Mouse (Mus musculus) liver, adult (tissue): ENCODE measurements around the gene Cdh5.

ENCODE experiments used
- GATA4 ChIP-seq: IDR thresholded peaks from 2 replicates; pipeline ENCODE4 v1.6.1; 2014; ENCODE audit warnings: mild to moderate bottlenecking, low read length; ENCODE audit not compliant: insufficient replicate concordance

The Cdh5 gene

GRCm38 (mm10) chr8:104101415-104101814, at the start of gene Cdh5:
Gene Cdh5 (plus strand): TSS chr8:104101625.
- peak; percentile 79; the same call in 1 of the 2 replicates for TF ChIP-seq GATA4

- TF ChIP-seq GATA4, result no peak
Observed at GRCm38 (mm10) chr8:104059922-104060321, 41.5 kb upstream of the Cdh5 start.

GRCm38 (mm10) chr8:104060446-104060845, 41.0 kb upstream of the Cdh5 start:
- TF ChIP-seq GATA4, result no peak

GRCm38 (mm10) chr8:104061048-104061988, 40.1 kb upstream of the Cdh5 start:
- TF ChIP-seq GATA4, result no peak

- TF ChIP-seq GATA4, result no peak
Observed at GRCm38 (mm10) chr8:104061989-104062820, 39.2 kb upstream of the Cdh5 start.

GRCm38 (mm10) chr8:104065223-104065622, 36.2 kb upstream of the Cdh5 start:
- TF ChIP-seq GATA4, result no peak

GRCm38 (mm10) chr8:104065906-104066518, 35.4 kb upstream of the Cdh5 start:
- no peak for TF ChIP-seq GATA4

GRCm38 (mm10) chr8:104067390-104067925, 34.0 kb upstream of the Cdh5 start:
- TF ChIP-seq GATA4, result no peak

GRCm38 (mm10) chr8:104068421-104069035, 32.9 kb upstream of the Cdh5 start:
- no peak for TF ChIP-seq GATA4

- TF ChIP-seq GATA4, result no peak
Observed at GRCm38 (mm10) chr8:104070949-104071348, 30.5 kb upstream of the Cdh5 start.

- TF ChIP-seq GATA4, result no peak
Observed at GRCm38 (mm10) chr8:104075079-104075478, 26.3 kb upstream of the Cdh5 start.

GRCm38 (mm10) chr8:104076541-104077412, 24.6 kb upstream of the Cdh5 start:
- no peak for TF ChIP-seq GATA4

- TF ChIP-seq GATA4, result no peak
Observed at GRCm38 (mm10) chr8:104078091-104078490, 23.3 kb upstream of the Cdh5 start.

GRCm38 (mm10) chr8:104085281-104085680, 16.1 kb upstream of the Cdh5 start:
- no peak for TF ChIP-seq GATA4

GRCm38 (mm10) chr8:104086615-104087014, 14.8 kb upstream of the Cdh5 start:
- TF ChIP-seq GATA4, result no peak
